Mouse (Mus musculus): ENCODE data around the gene Chpt1. TPM values are rescaled to one million over a fixed set of nuclear protein-coding genes. Genes with fewer than 3 reads are reported as not detected.

Chpt1 gene
- polyA plus RNA-seq (2012; rRNA removed) = 98.8 and 107 TPM in 2 replicates

DNA sequence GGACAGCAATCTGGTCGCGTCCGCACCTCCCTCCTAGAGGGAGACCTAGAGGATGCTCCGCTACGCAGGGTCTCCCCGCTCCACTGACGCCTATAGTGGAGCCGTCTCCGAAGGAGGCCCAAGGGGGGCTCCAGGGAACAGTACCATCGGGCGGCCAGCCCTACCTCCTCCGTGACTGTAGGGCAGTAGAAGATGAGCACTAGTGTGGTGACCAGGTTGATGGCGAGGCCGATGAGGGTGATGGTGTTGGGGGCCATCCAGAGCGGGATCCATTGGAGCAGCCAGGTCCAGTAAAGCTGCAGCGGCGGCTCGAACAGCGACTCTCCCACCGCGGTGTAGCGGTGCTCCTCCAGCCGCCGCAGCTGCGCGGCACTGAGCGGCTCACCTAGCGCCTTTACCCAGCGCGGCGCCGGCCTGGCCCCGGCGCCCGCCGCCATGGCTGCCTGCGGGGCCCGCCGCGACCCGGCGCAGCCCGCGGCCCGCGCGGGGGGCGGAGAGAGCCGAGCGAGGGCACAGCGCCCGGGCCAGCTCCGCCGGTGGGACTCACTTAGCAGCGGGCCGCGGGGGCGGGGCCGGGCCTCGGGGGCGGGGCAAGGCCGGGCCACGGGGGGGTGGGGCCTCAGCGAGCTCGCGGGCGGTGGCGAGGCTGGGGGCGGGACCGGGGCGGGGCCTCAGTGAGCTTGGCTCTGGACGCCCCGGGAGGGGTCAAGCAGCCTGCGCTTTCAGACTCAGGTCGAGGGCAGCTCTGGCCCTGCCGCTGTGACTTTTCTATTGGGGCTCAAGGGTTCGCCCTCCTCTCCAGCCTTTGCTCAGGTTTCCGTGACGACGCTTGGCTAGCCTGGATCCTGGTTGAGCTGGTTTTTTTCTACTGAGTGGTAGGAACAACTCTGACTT is at the start of gene Chpt1:
Chpt1 (minus strand) TSS at position 653 of the 894 bp plus-strand sequence.

DNA sequence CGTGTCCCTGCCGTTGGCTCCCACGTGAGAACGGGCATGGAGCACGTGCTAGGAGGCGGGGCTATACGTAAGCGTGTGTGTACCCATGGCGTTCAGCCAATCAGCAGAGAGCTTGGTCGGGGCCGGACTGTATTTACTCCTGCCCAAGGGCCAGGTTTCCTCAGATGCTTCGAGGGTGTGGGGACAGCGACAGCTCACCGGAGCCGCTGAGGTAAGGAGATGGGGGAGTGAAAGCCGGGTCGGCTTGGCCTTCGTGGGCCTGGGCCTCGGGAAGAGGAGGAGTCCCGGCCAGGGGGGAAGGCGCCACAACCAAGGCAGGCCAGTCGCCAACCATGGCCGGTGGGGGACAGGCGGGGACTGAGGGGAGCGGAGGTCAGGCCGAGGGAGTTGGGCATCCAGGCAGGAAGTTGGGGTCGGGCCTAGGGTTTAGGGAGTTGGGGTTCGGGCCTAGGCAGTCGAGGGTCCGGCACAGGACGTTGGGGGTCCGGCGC is 44.3 kb downstream of the Chpt1 start, which contains the start of gene Sycp3:
Sycp3 (plus strand) TSS at position 68 of the 491 bp plus-strand sequence.

Other genes starting within 250 kb of the Chpt1 start
- 5.4 and 6.7 TPM in 2 replicates for gene Dram1, start 125.0 kb downstream of the Chpt1 start, polyA plus RNA-seq (2012; rRNA removed)
- 7.1 and 8.7 TPM in 2 replicates for gene Gnptab, start 124.9 kb downstream of the Chpt1 start, polyA plus RNA-seq (2012; rRNA removed)
- gene Sycp3, start 44.5 kb downstream of the Chpt1 start, polyA plus RNA-seq (2012; rRNA removed) = not detected in 2 replicates
- not detected in 2 replicates for gene Mybpc1, start 101.1 kb upstream of the Chpt1 start, polyA plus RNA-seq (2012; rRNA removed)
- 0.07 TPM in 1 of 2 replicates, not detected in the other for gene Spic, start 180.9 kb upstream of the Chpt1 start, polyA plus RNA-seq (2012; rRNA removed)
- gene Arl1, start 226.8 kb upstream of the Chpt1 start, polyA plus RNA-seq (2012; rRNA removed) = 29.2 and 34.2 TPM in 2 replicates

Measured in colon, adult 2 months (tissue).